Mouse (Mus musculus) embryo, embryonic 10.5 days (tissue): ENCODE measurements around the gene Hoxa4.
A peak's percentile ranks its signal among the peaks of the same experiment; 100 is the strongest.

Experiments used
- DNase-seq: peaks from one replicate; pipeline ENCODE4 v3.0.0-alpha.2; 2015; ENCODE audit warnings: low spot score

Hoxa4 gene

GRCm38 (mm10) chr6:52216691-52217458 lies 25.3 kb upstream of the Hoxa4 start:
- no peak for DNase-seq

DNA sequence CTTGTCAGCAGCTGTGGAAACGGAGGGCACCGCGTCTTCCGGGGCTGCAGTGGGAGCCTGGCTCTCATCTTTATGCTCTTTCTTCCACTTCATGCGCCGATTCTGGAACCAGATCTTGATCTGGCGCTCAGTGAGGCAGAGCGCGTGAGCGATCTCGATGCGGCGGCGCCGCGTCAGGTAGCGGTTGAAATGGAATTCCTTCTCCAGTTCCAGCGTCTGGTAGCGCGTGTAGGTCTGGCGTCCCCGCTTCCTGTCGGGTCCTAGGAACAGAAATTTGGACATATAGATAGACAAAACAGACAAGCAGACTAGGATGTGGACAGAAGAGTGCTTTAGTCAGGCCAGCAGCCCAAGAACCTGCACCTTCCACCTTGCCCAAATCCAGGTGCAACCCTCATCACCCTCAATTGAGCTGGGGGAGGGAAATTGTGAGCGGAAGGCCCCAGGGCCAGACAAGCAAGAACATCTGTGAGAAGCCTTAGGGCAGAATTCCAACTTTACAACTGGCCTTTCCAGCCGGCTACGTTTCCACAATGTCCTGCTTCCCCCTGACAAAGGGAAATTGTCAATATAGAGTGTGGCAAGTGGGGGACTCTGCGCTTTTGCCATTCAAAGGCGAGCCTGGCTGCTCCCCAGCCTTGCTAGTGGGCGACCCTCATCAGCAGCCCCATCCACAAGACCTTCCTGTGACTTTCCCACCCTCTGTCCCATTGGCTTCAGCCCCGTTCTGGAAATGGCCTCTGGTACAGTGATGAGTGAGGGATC lies 24.4 kb upstream of the Hoxa4 start:
- DNase-seq: no peak

DNA sequence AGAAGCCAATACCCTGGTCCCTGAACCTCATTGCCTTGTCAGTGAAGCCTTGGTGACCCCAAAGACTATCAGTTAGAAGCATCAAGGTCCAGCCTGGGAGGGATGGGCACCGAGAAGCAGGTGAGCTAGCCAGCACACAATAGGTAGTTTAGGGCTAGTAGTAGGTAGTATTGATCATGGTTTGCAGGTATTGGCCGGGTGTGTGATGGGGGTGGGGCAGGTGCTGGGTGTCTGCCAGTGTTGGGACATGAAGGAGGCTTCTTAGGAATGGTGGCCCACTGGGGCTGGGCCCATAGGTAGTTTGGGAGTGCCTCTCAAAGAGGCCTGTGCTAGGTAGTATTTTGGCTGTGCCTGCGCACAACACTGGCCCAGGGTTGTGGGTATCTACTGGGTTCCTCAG lies 23.5 kb upstream of the Hoxa4 start:
- no peak for DNase-seq

- no peak for DNase-seq
These were observed 22.7 kb upstream of the Hoxa4 start for GRCm38 (mm10) chr6:52214271-52214670.

GRCm38 (mm10) chr6:52213119-52213986 lies 21.8 kb upstream of the Hoxa4 start, which contains the start of the genes Hoxa3 and Gm28308:
Gene Hoxa3, minus strand, starts transcription at chr6:52213336.
Gene Gm28308, minus strand, starts transcription at chr6:52213339.
- peak; percentile 82 for DNase-seq

DNA sequence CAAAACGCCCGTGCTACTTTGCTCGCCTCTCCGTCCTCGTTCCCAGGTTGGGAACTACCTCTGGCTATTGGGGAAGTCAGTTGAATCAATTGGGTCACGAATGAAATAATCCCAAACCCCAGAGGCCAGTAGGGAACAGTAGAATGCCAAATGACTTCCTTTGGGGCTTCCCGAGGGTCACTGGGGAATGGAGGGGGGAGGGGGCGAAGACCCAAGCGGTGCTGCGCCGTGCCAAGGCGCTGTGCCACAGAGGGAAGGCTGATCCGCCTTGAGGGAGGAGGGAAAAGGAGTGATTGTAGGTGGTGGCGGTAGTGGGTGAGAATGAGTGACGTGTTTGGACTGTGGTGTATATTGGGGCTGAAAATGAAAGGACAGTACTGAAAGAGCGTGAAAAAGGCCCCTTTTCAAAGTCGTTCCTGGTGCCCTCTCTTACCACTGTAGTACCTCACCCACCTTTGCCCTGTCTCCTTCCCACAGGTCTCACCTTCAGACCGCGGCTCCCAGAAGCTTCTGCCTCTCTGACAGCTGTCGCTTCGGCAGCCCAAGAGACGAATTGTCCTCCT lies 21.1 kb upstream of the Hoxa4 start:
- DNase-seq: no peak

DNA sequence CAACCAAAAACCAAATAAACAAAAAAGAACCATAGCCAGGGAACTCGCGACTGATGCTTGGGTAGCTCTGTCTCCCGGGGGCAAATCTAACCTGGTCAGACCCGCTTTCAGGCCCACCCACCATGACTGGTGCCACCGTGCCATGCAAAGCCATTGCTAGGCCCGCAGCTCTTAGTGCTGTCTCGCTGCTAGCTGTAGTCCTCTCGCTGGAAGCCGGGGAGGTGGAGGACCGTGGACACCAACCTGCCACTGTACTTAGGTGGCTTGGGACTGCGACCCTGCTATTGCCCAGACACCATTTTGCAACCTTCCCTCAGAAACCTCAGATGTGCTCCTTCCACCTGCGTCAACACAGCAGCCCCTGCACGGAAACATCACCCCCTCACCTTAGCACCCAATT lies 20.4 kb upstream of the Hoxa4 start:
- no peak for DNase-seq

DNA sequence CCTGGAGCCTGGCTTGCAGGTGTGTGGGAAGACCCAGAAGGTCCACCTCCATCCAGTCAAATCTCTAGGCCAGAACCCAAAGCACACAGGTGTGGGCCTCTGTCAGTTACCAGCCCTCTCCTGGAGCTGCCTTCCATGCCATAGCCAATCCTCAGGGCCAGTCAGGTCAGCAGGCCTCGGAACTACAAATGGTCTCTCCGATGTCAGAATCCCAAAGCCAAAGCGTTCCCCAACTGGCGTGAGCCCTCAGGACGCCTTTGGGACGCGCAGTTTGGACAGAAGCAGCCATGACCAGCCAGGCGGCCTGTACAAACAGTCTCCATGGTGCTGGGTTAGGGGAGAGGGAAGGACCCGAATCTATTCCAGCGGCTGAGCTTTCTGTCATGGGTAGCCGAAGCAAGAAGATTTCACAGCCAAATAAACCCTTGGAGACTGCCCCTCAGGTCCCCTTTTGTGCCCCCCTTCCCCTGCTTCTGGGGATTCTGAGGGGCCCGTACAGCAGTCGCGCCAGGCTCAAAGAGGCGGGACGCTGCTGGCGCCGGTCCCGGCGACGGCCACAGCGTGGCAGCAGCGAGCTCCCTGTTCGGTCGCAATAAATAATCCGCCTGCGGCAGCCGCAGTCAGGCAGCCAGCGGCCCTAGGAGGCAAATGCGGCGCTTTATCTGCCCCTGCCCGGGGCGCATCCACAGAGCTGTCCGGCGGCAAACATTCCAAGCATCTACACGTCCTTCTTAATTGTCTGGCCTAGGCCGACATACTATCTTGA lies 19.8 kb upstream of the Hoxa4 start:
- DNase-seq: peak; percentile 86

DNA sequence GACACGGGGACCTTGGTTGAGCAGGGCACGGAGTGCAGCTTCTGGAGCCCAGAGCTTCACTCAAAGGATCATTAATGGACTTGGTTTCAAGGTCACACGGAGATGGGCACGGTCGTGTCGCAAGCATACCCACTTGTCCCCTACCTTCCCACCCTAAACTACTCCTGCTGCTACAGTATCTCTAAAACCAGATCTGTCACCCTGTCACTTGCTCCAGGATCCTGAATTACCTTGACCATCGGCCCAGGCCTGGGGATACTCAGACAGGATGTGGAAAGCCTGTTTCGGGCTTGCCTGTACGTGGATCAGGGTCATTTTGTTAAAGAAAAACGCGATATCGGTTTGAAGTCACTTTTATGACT lies 18.1 kb upstream of the Hoxa4 start:
- DNase-seq: no peak

DNA sequence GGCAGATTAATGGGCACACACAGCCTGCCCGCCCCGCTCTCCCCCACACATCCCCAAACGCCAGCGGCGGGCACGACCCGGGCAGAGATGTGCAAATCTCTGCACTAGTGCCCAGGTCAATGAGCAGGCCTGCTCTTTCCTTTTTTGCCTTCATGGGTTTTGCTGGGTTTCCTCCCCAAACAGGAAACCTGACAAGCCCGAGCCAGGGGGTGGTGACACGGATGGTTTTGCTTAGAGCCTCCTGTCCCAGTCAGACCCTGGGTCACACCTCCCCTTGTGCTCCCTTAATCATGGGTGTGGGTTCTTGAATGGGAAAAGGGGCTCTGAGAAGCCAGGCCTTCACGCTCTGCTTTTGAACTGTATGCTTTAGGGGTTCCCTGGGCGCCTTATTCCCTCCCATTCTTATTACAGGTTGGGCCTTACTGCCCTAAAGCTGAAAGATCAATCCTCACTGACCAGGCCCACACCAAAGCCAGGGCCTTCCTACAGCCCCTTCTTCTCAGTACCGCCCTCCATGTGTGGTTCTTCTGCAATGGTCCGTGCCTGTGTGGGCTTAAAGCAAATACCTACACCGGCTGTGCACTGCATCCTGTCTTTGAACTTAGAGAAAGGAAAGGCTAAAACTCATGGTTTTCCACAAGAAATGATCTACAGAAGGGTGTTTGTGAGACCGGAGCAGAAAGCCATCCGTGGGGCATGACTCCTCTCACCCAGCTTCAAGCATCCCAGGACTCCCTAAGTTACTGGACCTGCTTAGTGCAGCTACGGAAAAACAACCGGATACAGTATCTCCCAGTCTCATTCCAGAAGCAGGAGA lies 17.5 kb upstream of the Hoxa4 start:
- DNase-seq: no peak

GRCm38 (mm10) chr6:52208072-52208867 lies 16.7 kb upstream of the Hoxa4 start, which contains the start of gene Hoxa6:
Gene Hoxa6, minus strand, starts transcription at chr6:52208722.
- no peak for DNase-seq

- DNase-seq: no peak
These were observed 16.1 kb upstream of the Hoxa4 start for GRCm38 (mm10) chr6:52207684-52207976.

GRCm38 (mm10) chr6:52206882-52207683 lies 15.5 kb upstream of the Hoxa4 start:
- DNase-seq: no peak

- no peak for DNase-seq
These were observed 14.4 kb upstream of the Hoxa4 start for GRCm38 (mm10) chr6:52205638-52206621.

DNA sequence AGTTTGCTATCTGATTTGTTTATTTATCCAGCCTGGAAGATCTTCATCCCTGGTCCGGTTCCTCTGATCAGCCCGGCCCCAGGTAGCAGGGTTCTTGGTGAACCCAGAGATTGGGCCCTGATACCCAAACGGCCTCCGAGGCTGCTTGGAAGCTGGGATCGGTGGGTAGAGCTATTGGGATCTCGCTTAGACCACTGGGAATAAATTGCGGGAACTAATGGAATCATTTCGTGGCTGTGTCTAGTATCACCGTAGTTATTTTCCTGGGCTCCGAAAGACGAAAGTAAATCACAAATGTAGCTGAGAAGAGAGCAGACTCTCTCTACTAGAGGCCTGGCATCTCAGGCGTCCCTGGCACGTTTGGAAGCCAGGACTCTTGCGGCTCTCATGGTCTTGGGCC lies 13.7 kb upstream of the Hoxa4 start:
- no peak for DNase-seq

GRCm38 (mm10) chr6:52204050-52204752 lies 12.6 kb upstream of the Hoxa4 start, which contains the start of gene Hoxa5:
Gene Hoxa5, minus strand, starts transcription at chr6:52204587.
- DNase-seq: peak; percentile 93
